Mouse (Mus musculus) embryonic fibroblast, embryonic 13.5 days (primary cell): ENCODE results near the gene Gm2a.

Experiments used
- CTCF ChIP-seq: IDR thresholded peaks from 2 replicates; pipeline ENCODE4 v1.5.1; 2011; ENCODE audit warnings: mild to moderate bottlenecking, control low read depth, low read length, moderate library complexity, borderline replicate concordance; ENCODE audit not compliant: insufficient read depth
- POLR2A ChIP-seq: IDR thresholded peaks from 2 replicates; pipeline ENCODE4 v1.6.1; 2011; ENCODE audit warnings: low read depth, mild to moderate bottlenecking, control low read depth, low read length, moderate library complexity

DNA sequence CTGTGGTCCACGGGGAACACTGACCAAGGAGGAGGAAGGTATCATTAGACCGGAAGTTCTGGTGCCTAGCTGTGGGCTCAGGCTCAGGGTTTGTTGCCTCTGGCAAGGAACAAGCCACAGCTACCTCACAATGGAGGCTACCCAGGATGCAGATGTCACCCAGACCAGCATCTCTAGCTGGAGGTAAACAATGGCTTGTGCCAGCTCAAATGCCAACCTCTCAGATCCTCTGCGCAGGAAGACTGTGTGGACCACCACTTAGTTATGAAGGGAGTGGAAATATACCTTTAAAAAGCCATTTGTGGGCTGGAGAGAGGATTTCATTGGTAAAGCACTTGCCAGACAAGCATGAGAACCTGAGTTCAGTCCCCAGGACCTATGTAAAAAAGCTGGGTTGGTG is 53.7 kb downstream of the Gm2a start, which contains the start of gene Slc36a3:
- TF ChIP-seq CTCF (no peak), POLR2A (no peak)
